Mouse (Mus musculus) embryonic facial prominence, embryonic 11.5 days (tissue): ENCODE measurements at regions not wholly inside any gene's neighbourhood (a gene's known extent, or its start where the extent isn't known, plus 50 kb on each side); places are given as distances from the start of the nearest gene placed in this dataset.
A peak's percentile ranks its signal among the peaks of the same experiment; 100 is the strongest.
"Not testable (repeated sequence)": the region's sequence is repeated elsewhere in the genome, so short reads cannot be mapped to it uniquely, and the experiment has no call there.

ENCODE experiments used
- ATAC-seq: fragments of 200-750 bp; cut with Nextera tagmentation; replicated peaks from 2 replicates; pipeline ENCODE4 v1.8.0; 2017; ENCODE audit warnings: low read depth; ENCODE audit not compliant: insufficient number of reproducible peaks, low FRiP score, low TSS enrichment
- DNase-seq: peaks from one replicate; pipeline ENCODE4 v3.0.0-alpha.2; 2015; ENCODE audit warnings: low spot score
- H3K27ac ChIP-seq: fragments of 300-500 bp; sonication (generic); replicated peaks from 2 replicates; pipeline ENCODE4 v1.5.1; 2014; ENCODE audit warnings: mild to moderate bottlenecking, low read depth, low read length, control low read depth
- H3K27me3 ChIP-seq: fragments of 300-500 bp; sonication (generic); 2 replicates; pipeline ENCODE4 v1.6.1; 2014; ENCODE audit warnings: mild to moderate bottlenecking, low read length, moderate library complexity, mixed read lengths; ENCODE audit not compliant: control insufficient read depth, insufficient read depth
- H3K36me3 ChIP-seq: fragments of 300-500 bp; sonication (generic); replicated peaks from 2 replicates; pipeline ENCODE4 v1.6.1; 2014; ENCODE audit warnings: low read depth, mild to moderate bottlenecking, low read length, moderate library complexity, mixed read lengths; ENCODE audit not compliant: control insufficient read depth, insufficient read depth
- H3K4me1 ChIP-seq: fragments of 300-500 bp; sonication (generic); 2 replicates; pipeline ENCODE4 v1.6.1; 2014; ENCODE audit warnings: low read length, mixed read lengths; ENCODE audit not compliant: control insufficient read depth, insufficient read depth
- H3K4me2 ChIP-seq: fragments of 300-500 bp; sonication (generic); 2 replicates; pipeline ENCODE4 v1.6.1; 2014; ENCODE audit warnings: low read depth, mild to moderate bottlenecking, control low read depth, low read length, moderate library complexity
- H3K4me3 ChIP-seq: fragments of 300-500 bp; sonication (generic); 2 replicates; pipeline ENCODE4 v1.5.1; 2014; ENCODE audit warnings: low read depth, low read length, control low read depth
- H3K9ac ChIP-seq: fragments of 300-500 bp; sonication (generic); replicated peaks from 2 replicates; pipeline ENCODE4 v1.6.1; 2014; ENCODE audit warnings: mild to moderate bottlenecking, control low read depth, low read length
- H3K9me3 ChIP-seq: fragments of 300-500 bp; sonication (generic); replicated peaks from 2 replicates; pipeline ENCODE4 v1.6.1; 2016; ENCODE audit warnings: mild to moderate bottlenecking, low read length, inconsistent platforms, mixed read lengths; ENCODE audit not compliant: control insufficient read depth
- WGBS: fragments of 180-500 bp; shearing (Covaris S2); extraction: QIAGEN DNeasy Blood & Tissue Kit; methylation state at CpG from one replicate; pipeline ENCODE4 v1.1.7; 2014; 5-methylcytosine and 5-hydroxymethylcytosine counted together

GRCm38 (mm10) chr5:102188951-102189350, 119.2 kb upstream of the Wdfy3 start:
- WGBS = 93% methylated on average over 4 of the region's 4 CpGs
- DNase-seq, H3K36me3 ChIP-seq, H3K9me3 ChIP-seq, H3K27me3 ChIP-seq, H3K27ac ChIP-seq, H3K9ac ChIP-seq, H3K4me1 ChIP-seq, H3K4me3 ChIP-seq, H3K4me2 ChIP-seq, ATAC-seq: not testable (repeated sequence)

GRCm38 (mm10) chr5:102206456-102206855, 136.7 kb upstream of the Wdfy3 start:
- H3K9me3 ChIP-seq = no peaks in the 10 kb centered on the region
- H3K4me1 ChIP-seq = no peaks in the 10 kb centered on the region
- no peak overlapping the region for H3K4me2 ChIP-seq
- no peaks in the 10 kb centered on the region for H3K27me3 ChIP-seq
- WGBS = 50% methylated on average over 4 of the region's 4 CpGs
- H3K27ac ChIP-seq = no peak overlapping the region
- no peaks in the 10 kb centered on the region for H3K36me3 ChIP-seq
- H3K9ac ChIP-seq = no peak overlapping the region
- H3K4me3 ChIP-seq = no peak overlapping the region
- no peak for ATAC-seq
- no peak for DNase-seq

- H3K4me3 ChIP-seq = no peak overlapping the region
- H3K9me3 ChIP-seq = no peaks in the 10 kb centered on the region
- H3K36me3 ChIP-seq = no peaks in the 10 kb centered on the region
- no peaks in the 10 kb centered on the region for H3K27me3 ChIP-seq
- ATAC-seq = peak; percentile 78; the same call in 1 of the 2 replicates
- H3K9ac ChIP-seq = no peak overlapping the region
- no peak overlapping the region for H3K27ac ChIP-seq
- DNase-seq = peak; percentile 92
- 4% methylated on average over 16 of the region's 16 CpGs for WGBS
- no peak overlapping the region for H3K4me2 ChIP-seq
- H3K4me1 ChIP-seq = no peaks in the 10 kb centered on the region
These were observed 137.2 kb upstream of the Wdfy3 start for GRCm38 (mm10) chr5:102206953-102207352.

- H3K27me3 ChIP-seq = no peaks in the 10 kb centered on the region
- no peaks in the 10 kb centered on the region for H3K4me1 ChIP-seq
- H3K27ac ChIP-seq = no peak overlapping the region
- 63% methylated on average over 6 of the region's 6 CpGs for WGBS
- no peak overlapping the region for H3K9ac ChIP-seq
- H3K4me2 ChIP-seq = no peak overlapping the region
- H3K9me3 ChIP-seq = no peaks in the 10 kb centered on the region
- DNase-seq (peak; percentile 38), ATAC-seq (no peak)
- H3K36me3 ChIP-seq = no peaks in the 10 kb centered on the region
- H3K4me3 ChIP-seq = no peak overlapping the region
These were observed 143.4 kb upstream of the Wdfy3 start for GRCm38 (mm10) chr5:102213145-102213544.

GRCm38 (mm10) chr5:102227131-102227530, 157.4 kb upstream of the Wdfy3 start:
- Histone ChIP-seq H3K36me3 (no peaks in the 10 kb centered on the region), H3K4me2 (no peak overlapping the region), H3K9ac (no peak overlapping the region), H3K27me3 (no peaks in the 10 kb centered on the region), H3K27ac (no peak overlapping the region), H3K4me3 (no peak overlapping the region), H3K9me3 (no peaks in the 10 kb centered on the region), H3K4me1 (no peaks in the 10 kb centered on the region)
- WGBS = 57% methylated on average over 6 of the region's 6 CpGs
- no peak for DNase-seq
- ATAC-seq = no peak

- Histone ChIP-seq H3K4me1 (no peaks in the 10 kb centered on the region), H3K36me3 (no peaks in the 10 kb centered on the region), H3K9me3 (no peaks in the 10 kb centered on the region), H3K27me3 (no peaks in the 10 kb centered on the region), H3K4me2 (no peak overlapping the region), H3K9ac (no peak overlapping the region), H3K4me3 (no peak overlapping the region), H3K27ac (no peak overlapping the region)
- DNase-seq (no peak), ATAC-seq (no peak)
- 87% methylated on average over 5 of the region's 5 CpGs for WGBS
These were observed 172.9 kb upstream of the Wdfy3 start for GRCm38 (mm10) chr5:102242614-102243013.

- no peaks in the 10 kb centered on the region for H3K36me3 ChIP-seq
- no peak overlapping the region for H3K27ac ChIP-seq
- H3K4me3 ChIP-seq = no peak overlapping the region
- no peaks in the 10 kb centered on the region for H3K4me1 ChIP-seq
- H3K4me2 ChIP-seq = no peak overlapping the region
- no peaks in the 10 kb centered on the region for H3K9me3 ChIP-seq
- ATAC-seq = no peak
- H3K27me3 ChIP-seq = no peaks in the 10 kb centered on the region
- no peak for DNase-seq
- no peak overlapping the region for H3K9ac ChIP-seq
- WGBS = 88% methylated on average over 6 of the region's 6 CpGs
These were observed 175.0 kb upstream of the Wdfy3 start for GRCm38 (mm10) chr5:102244706-102245105.

GRCm38 (mm10) chr5:102248747-102249146, 179.0 kb upstream of the Wdfy3 start:
- WGBS = 78% methylated on average over 5 of the region's 5 CpGs

More at GRCm38 (mm10) chr5:102248747-102249146, 179.0 kb upstream of the Wdfy3 start:
- H3K9me3 ChIP-seq = no peaks in the 10 kb centered on the region
- H3K4me1 ChIP-seq = no peaks in the 10 kb centered on the region
- H3K27me3 ChIP-seq = no peaks in the 10 kb centered on the region
- DNase-seq (no peak), ATAC-seq (no peak)
- no peak overlapping the region for H3K4me2 ChIP-seq
- H3K9ac ChIP-seq = no peak overlapping the region
- no peak overlapping the region for H3K4me3 ChIP-seq
- H3K36me3 ChIP-seq = no peaks in the 10 kb centered on the region
- no peak overlapping the region for H3K27ac ChIP-seq
